Mouse (Mus musculus) telencephalon, adult 2 months (tissue): ENCODE results near the gene Cabp2.
"Not testable (repeated sequence)": the region's sequence is repeated elsewhere in the genome, so short reads cannot be mapped to it uniquely, and the experiment has no call there.

Experiments used
- DNase-seq: peaks from one replicate; pipeline ENCODE4 v3.0.0-alpha.2; 2011; ENCODE audit warnings: low read depth, low spot score

Gene Cabp2

GRCm38 (mm10) chr19:4081394-4081793 is at the start of gene Cabp2:
Gene Cabp2, plus strand, starts transcription at chr19:4081578.
- DNase-seq, result no peak

- no peak for DNase-seq
These were observed 48.7 kb upstream of the Cabp2 start for GRCm38 (mm10) chr19:4032668-4033067.

GRCm38 (mm10) chr19:4033298-4033697 is 48.1 kb upstream of the Cabp2 start:
- no peak for DNase-seq

- DNase-seq, result no peak
These were observed 47.6 kb upstream of the Cabp2 start for GRCm38 (mm10) chr19:4033742-4034141.

DNA sequence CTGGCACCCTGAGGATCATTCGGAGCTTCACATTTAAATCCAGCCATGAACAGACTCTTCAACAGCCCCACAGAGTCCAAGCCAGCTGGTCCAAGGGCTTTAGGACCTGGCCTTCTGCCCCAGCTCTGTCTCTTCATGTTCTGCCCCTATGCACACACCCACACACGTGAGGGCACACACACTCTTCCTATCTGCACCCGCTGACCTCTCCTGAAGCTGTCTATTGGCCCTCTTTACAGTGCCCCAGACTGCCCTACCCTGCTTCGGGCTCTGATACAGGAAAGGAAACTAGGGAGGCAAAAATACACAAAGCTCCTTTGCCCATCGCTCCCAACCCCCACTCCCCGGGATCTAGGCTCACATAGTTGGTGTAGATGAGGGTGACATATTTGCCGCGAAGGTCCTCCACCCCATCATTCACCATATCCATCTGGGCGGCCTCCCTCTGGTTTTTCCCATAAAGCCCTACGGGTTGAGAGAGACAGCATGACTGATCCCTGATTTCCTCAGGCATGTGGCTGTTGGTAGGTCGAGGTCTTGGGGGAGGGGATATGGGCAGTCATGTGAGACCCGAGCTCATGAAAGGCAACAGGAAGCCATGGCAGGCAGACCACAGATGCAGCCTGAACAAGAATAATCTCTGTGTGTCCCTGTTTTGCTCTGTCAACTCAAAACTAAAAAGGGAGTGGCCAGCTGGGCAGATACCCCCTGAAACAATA is 44.9 kb upstream of the Cabp2 start:
- no peak for DNase-seq

DNA sequence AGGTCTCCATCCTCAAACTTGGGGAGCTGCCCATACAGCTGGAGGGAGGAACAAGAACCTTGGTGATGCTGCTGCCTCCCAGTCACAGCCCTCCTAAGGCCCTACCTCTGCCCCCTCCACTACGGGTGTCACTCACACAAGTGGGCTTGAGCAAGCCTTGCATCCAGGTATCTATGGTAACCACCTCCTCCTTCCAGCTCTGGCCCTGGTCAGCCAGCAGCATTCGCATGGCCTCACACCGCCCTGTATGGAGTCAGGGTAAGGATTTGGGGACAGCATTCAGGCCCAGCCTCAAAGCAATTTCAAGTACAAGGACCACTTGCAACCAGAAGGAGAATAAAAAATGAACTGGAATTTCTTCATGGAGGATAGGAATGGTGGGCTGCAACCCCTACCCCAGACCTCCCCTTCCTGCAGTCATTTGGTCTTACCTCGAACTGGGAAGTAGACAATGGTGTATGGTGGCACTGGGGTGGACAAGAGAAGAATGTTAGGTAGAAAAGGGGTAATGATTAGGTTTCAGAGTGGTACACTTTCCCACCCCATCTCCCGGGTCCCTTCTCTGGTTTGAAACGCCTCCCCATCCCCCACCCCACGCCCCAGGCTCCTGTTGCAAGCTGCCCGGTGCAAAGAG is 44.1 kb upstream of the Cabp2 start:
- not testable (repeated sequence) for DNase-seq

GRCm38 (mm10) chr19:4037788-4038232 is 43.6 kb upstream of the Cabp2 start, which contains the start of gene Gstp1:
Gene Gstp1, minus strand, starts transcription at chr19:4037985.
- peak; percentile 80 for DNase-seq

DNA sequence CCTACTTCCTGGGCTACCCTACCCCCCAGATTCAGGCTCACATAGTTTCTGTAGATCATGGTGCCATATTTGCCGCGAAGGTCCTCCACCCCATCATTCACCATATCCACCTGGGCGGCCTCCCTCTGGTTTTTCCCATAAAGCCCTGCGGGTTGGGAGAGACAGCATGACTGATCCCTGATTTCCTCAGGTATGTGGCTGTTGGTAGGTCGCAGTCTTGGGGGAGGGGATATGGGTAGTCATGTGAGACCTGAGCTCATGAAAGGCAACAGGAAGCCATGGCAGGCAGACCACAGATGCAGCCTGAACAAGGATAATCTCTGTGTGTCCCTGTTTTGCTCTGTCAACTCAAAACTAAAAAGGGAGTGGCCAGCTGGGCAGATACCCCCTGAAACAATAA is 40.4 kb upstream of the Cabp2 start:
- DNase-seq, result not testable (repeated sequence)

- DNase-seq, result not testable (repeated sequence)
These were observed 39.9 kb upstream of the Cabp2 start for GRCm38 (mm10) chr19:4041500-4041899.

- DNase-seq, result no peak
These were observed 39.3 kb upstream of the Cabp2 start for GRCm38 (mm10) chr19:4042124-4042523.

- DNase-seq, result not testable (repeated sequence)
These were observed 37.3 kb upstream of the Cabp2 start for GRCm38 (mm10) chr19:4044109-4044508.

DNA sequence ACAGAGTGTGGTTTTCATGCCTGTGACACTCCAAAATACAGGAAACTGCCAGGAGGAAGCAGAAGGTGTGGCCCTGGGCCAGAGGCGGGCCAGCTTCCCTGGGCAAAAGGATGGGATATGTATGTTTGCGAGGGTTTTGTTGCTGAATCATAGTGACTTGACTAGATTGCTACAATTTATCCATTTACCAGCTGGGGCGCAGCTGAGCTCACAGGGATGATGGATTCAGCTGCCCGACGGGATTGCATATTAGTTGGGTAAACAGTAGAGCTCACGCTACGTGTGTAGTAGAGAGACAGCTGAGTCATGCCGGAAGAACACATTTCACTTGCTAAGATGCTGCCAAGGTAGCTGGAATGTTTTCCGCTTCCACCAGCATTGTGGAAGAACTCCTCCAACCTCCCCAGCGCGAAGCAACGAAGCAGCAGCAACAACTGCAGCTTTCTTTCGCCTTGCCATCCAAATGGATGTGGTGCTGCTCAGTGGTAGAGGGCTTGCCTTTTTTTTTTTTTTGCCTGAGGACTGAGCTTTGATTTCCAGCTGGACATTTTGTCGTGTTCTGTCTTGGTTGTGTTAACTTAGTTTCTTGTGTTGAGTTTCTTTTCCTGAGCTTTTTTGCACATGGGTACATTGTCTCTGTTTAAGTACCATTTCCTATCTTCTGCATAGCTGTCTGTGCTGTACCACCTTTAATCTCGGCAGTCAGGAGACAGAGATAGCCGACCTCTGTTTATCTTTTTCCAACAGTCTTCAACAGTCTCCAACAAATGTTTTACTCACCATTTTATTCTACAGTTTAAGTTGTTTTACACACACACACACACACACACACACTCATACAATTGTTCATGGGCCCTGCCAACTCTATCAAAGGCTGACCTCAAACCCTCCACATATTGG is 35.2 kb upstream of the Cabp2 start, which contains the start of gene Gstp2:
Gene Gstp2 (minus strand): TSS at position 58 of the 900 bp plus-strand sequence.
- DNase-seq, result peak; percentile 92

DNA sequence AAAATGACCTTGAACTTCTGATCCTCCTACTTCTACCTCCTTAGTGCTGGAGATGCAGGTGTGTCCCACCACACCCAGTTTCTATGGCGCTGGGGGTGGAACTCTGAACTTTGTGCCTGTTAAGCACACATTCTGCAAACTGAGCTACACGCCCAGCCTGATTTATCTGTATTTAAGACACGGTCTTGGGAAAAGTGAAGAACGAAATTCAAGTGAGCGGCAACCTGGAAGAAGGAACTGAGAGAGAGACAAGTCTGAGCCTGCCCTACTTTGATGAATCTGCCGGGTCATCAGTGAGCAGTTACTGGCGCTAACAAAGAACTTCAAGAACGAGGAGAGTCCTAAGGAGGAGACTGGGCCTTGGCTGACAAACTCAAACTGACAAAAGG is 34.5 kb upstream of the Cabp2 start:
- DNase-seq, result no peak

DNA sequence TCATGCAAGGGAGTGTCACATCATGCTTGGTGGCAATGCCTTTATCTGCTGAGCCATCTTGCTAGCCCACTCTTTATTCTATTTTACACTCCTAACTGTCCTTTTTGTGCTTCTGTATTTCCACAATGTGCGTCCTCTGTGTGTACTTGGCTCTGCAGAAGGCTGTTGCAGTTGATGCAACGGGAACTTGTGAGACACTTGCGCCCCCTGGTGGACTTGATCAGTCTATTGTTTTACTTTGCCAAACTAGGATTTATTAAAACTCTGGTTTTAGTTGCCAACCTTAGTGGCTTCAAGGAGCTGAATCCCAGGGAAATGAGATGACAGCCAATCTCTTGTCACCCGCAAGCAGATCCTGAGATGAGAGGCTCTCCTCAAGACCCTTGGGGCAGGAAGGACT is 33.5 kb upstream of the Cabp2 start:
- peak; percentile 54 for DNase-seq

GRCm38 (mm10) chr19:4049069-4049468 is 32.3 kb upstream of the Cabp2 start:
- DNase-seq, result not testable (repeated sequence)

GRCm38 (mm10) chr19:4051016-4051415 is 30.4 kb upstream of the Cabp2 start:
- no peak for DNase-seq

DNA sequence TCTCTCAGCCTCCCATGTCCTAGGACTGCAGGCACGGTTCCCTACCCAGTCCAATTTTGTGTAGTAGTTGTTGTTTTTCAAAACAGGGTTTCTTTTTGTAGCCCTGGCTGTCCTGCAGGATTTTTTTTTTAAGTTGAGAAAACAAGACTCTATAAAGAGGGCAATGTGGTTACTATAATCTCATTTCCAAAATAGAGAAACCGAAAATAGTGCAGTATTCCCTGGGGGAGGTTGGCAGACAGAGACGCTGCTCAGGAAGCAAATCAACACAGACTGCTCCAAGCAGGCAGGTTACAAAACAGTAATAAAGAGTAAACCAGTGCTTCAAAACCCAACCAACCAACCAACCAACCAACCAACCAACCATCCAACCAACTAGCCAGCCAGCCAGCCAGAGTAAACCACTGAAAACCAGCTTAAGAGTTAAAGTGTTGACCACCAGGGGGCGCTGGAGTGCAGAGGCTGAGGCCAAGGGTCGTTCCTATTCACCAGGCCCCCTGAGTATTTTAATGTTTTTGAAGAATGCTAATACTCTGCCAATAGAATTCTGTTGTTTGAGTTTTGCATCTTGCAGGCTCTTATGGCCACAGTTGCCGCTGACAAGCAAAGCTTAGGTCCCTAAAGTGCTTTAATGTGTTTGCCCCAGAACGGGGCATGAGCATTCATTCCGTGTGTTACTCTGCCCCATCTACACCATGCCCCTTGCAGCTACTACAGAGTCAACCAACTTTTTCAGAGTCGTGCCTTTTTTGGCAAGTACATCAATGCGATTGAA is 29.4 kb upstream of the Cabp2 start:
- no peak for DNase-seq

DNA sequence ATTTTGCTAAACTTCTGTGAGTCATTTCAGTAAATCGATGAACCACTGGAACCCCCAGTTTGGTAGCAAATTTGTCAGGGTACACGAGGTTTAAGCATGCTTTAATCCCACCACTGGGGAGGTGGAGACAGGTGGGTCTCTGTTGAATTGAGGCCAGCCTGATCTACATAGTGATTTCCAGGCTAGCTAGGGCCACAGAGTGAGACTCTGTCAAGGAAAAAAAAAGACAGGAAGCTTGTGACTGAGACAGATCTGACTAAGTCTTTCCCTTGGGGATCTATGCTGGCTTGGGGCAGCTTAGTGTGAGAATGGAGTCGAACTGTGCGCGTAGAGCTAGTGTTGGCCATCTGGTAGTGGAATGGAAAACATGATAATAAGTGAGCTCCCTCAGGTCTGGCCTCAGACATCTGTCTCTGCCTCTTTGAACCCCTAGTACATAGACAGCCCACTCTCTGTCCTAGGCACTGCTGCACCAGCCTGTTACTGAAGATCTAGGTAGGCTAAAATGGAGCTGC is 28.8 kb upstream of the Cabp2 start:
- no peak for DNase-seq

GRCm38 (mm10) chr19:4054613-4055012 is 26.8 kb upstream of the Cabp2 start:
- DNase-seq, result no peak

DNA sequence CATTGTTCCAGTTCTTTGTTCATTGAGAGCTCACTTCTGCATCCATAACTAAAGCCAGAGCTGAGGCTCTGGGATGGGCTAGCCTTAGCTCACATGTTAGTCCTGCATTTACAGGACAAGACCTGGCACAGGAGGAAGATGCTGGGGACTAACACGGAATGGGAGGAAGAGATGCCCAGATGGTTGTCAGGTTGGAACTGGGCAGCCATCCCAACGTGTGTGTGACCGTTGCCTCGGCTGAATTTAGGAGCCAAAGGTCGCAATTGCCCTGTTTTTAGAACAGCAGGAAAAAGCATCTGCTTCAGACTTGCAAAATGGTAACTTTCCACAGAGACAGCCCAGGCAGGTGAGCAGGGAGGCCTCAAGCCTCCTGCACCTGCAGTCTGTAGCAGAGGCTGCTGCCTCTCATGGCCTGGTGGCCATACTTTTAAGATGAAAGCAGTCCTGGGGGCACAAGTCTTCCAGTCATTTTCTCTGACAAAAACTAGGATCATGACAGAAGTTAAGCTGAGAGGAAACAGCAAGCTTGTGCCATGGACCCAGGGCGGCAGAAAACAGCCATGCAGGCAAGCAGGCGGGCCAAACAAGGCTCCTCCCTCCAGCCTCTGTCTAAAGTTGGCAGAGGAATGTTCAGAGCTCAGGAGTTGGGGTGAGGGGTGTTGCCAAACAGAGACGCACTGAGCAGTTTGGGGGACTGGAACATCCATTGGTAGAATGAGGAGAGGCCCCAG is 26.0 kb upstream of the Cabp2 start:
- no peak for DNase-seq
